Mouse (Mus musculus): Measurements from ENCODE around the gene Znrf3. TPM values are rescaled to one million over a fixed set of nuclear protein-coding genes. Genes with fewer than 3 reads are reported as not detected.

The Znrf3 gene
- polyA plus RNA-seq, 1 experiment, result 4.3 TPM

GRCm38 (mm10) chr11:5369176-5369575 lies 75.5 kb downstream of the Znrf3 start:
- WGBS, result 7% methylated on average over 10 of the region's 10 CpGs
- Histone ChIP-seq H3K4me1 (ENCODE audit: control insufficient read depth, insufficient read depth, insufficient read length) (no peaks in the 10 kb centered on the region; the same call in none of the 2 replicates), H3K27ac (ENCODE audit: insufficient read depth, low read length) (0 out of 2 replicates have a peak overlapping the region, but pooled peaks have one; percentile 59), H3K27me3 (ENCODE audit: control insufficient read depth, insufficient read depth, low read length) (no peaks in the 10 kb centered on the region), H3K4me3 (ENCODE audit: extremely low read depth, insufficient read depth, insufficient read length) (no peak overlapping the region), H3K36me3 (ENCODE audit: control insufficient read depth, insufficient read depth, low read length) (no peaks in the 10 kb centered on the region)
- peak; percentile 42 to 45 for DNase-seq (ENCODE audit: low read depth in 1 of 2, low spot score in 2 of 2)
- TF ChIP-seq POLR2A (IDR thresholded peaks at IDR 0.05; ENCODE audit: low read depth, low read length), result no peak
- TF ChIP-seq CTCF (IDR thresholded peaks at IDR 0.05; ENCODE audit: extremely low read depth, insufficient read depth, insufficient read length, insufficient replicate concordance), result no peak

DNA sequence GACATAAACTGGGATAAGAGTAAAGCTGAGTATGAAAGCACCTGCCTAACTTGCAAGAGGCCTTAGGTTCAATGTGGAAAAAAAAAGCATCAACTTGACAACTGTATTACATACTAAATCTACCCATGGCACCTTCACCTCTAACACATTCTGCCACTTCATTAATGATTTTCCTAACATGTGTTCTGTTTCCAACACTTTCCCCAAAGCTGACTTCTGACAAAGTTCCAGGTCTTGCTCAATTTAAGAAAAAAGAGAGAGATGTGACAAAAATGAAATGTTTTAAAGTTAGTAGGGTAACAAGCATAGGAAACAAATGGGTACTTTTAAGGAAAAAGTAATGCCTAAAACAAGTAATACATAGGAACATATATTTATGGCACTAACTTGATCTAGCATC lies 76.2 kb downstream of the Znrf3 start:
- no peak for DNase-seq (ENCODE audit: low read depth in 1 of 2, low spot score in 2 of 2)

DNA sequence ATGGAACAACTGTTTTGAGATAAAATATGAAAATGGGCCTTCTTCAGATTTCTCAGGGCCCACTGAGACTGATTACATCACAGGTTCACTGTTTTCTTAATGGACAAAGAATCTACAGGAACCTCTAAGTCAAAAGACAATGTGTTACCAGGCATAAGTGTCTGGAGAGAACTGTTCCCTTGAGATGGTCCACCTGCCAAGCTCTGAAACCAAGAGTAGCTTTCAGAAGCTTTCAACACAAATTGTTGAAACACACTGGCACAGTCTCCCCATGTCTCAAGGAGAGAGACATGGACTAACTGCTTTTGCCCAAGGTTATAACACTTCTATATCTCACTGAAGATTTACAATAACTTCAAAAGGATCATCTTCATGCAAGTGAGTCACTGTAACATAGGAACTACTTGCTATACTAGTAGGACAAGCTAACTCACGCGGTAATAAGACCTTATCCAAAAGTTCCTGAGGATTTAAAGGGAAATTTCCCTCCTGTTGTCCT lies 89.3 kb downstream of the Znrf3 start:
- DNase-seq (ENCODE audit: low read depth in 1 of 2, low spot score in 2 of 2), result no peak

More for the DNA sequence above, 76.2 kb downstream of the Znrf3 start:
- H3K27me3 ChIP-seq (ENCODE audit: control insufficient read depth, insufficient read depth, low read length), result no peaks in the 10 kb centered on the region
- no peak overlapping the region for H3K4me3 ChIP-seq (ENCODE audit: extremely low read depth, insufficient read depth, insufficient read length)
- no peaks in the 10 kb centered on the region for H3K36me3 ChIP-seq (ENCODE audit: control insufficient read depth, insufficient read depth, low read length)
- H3K27ac ChIP-seq (ENCODE audit: insufficient read depth, low read length), result no peak overlapping the region
- no peaks in the 10 kb centered on the region; the same call in none of the 2 replicates for H3K4me1 ChIP-seq (ENCODE audit: control insufficient read depth, insufficient read depth, insufficient read length)
- no peak for TF ChIP-seq POLR2A (IDR thresholded peaks at IDR 0.05; ENCODE audit: low read depth, low read length)
- no peak for TF ChIP-seq CTCF (IDR thresholded peaks at IDR 0.05; ENCODE audit: extremely low read depth, insufficient read depth, insufficient read length, insufficient replicate concordance)

DNA sequence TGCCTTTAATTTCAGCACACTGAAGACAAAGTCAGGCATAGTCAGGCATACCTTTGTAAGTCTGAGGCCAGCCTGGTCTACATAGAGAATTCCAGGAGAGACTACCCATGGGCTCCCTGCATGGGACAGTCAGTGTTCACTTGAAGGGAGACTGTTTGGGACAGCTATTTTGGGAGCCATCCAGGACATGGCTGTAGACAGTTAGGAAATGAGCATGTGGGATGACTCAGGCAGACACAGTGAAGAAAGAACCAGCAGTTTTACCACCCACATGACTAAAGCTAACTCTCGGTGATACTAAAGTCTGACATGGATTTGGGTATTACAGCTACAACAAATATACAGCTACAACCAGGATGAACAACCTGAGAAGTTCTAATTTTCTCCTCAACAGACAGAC lies 89.9 kb downstream of the Znrf3 start:
- H3K27me3 ChIP-seq (ENCODE audit: control insufficient read depth, insufficient read depth, low read length), result no peaks in the 10 kb centered on the region
- no peak for DNase-seq (ENCODE audit: low read depth in 1 of 2, low spot score in 2 of 2)
- H3K4me1 ChIP-seq (ENCODE audit: control insufficient read depth, insufficient read depth, insufficient read length), result peaks cover 9% of the 10 kb centered on the region; the same call in 1 of the 2 replicates
- 59% methylated on average over 1 of the region's 1 CpGs for WGBS
- H3K4me3 ChIP-seq (ENCODE audit: extremely low read depth, insufficient read depth, insufficient read length), result no peak overlapping the region
- H3K36me3 ChIP-seq (ENCODE audit: control insufficient read depth, insufficient read depth, low read length), result no peaks in the 10 kb centered on the region
- H3K27ac ChIP-seq (ENCODE audit: insufficient read depth, low read length), result no peak overlapping the region
- TF ChIP-seq POLR2A (IDR thresholded peaks at IDR 0.05; ENCODE audit: low read depth, low read length) (no peak), CTCF (IDR thresholded peaks at IDR 0.05; ENCODE audit: extremely low read depth, insufficient read depth, insufficient read length, insufficient replicate concordance) (no peak)

More for the DNA sequence above, 89.3 kb downstream of the Znrf3 start:
- Histone ChIP-seq H3K36me3 (ENCODE audit: control insufficient read depth, insufficient read depth, low read length) (no peaks in the 10 kb centered on the region), H3K4me3 (ENCODE audit: extremely low read depth, insufficient read depth, insufficient read length) (no peak overlapping the region), H3K4me1 (ENCODE audit: control insufficient read depth, insufficient read depth, insufficient read length) (peaks cover 9% of the 10 kb centered on the region; the same call in 1 of the 2 replicates), H3K27me3 (ENCODE audit: control insufficient read depth, insufficient read depth, low read length) (no peaks in the 10 kb centered on the region), H3K27ac (ENCODE audit: insufficient read depth, low read length) (no peak overlapping the region)
- TF ChIP-seq POLR2A (IDR thresholded peaks at IDR 0.05; ENCODE audit: low read depth, low read length) (no peak), CTCF (IDR thresholded peaks at IDR 0.05; ENCODE audit: extremely low read depth, insufficient read depth, insufficient read length, insufficient replicate concordance) (no peak)
- 91% methylated on average over 2 of the region's 2 CpGs for WGBS

DNA sequence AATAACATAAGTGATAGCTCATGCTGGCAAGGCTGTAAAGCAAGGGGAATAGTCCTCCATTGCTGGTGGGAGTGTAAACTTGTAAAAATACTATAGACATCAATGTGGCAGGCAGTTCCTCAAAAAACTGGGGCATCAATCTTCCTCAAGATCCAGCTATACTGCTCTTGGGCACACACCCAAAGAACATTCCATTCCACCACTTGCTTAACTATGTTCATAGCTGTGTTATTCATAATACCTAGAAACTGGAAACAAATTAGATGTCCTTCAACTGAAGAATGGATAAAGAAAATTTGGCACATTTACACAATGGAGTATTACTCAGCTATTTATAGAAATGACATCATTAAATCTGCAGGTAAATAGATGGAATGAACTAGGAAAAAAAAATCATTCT lies 91.6 kb downstream of the Znrf3 start:
- H3K4me3 ChIP-seq (ENCODE audit: extremely low read depth, insufficient read depth, insufficient read length), result no peak overlapping the region
- H3K27ac ChIP-seq (ENCODE audit: insufficient read depth, low read length), result no peak overlapping the region
- H3K4me1 ChIP-seq (ENCODE audit: control insufficient read depth, insufficient read depth, insufficient read length), result peaks cover 6% of the 10 kb centered on the region; the same call in 1 of the 2 replicates
- no peaks in the 10 kb centered on the region for H3K27me3 ChIP-seq (ENCODE audit: control insufficient read depth, insufficient read depth, low read length)
- no peak for DNase-seq (ENCODE audit: low read depth in 1 of 2, low spot score in 2 of 2)
- no peaks in the 10 kb centered on the region for H3K36me3 ChIP-seq (ENCODE audit: control insufficient read depth, insufficient read depth, low read length)
- TF ChIP-seq CTCF (IDR thresholded peaks at IDR 0.05; ENCODE audit: extremely low read depth, insufficient read depth, insufficient read length, insufficient replicate concordance) (no peak), POLR2A (IDR thresholded peaks at IDR 0.05; ENCODE audit: low read depth, low read length) (no peak)

DNA sequence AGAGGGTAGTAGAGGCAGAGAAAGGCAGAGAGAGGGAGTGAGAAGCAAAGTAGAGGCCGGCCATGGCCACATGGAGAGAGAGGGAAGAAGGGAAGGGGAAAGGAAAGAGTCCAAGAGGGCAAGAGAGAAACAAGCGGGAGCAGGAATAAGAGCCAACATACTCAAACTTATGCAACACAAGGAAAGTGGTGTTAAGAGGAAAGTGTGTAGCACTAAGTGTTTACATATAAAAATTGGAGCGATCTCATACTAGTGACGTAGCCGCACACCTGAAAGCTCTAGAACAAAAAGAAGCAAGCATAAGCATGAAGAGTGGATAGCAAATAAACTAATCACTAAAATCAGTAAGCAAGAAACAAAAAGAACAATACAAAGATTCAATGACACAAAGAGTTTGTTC lies 95.2 kb downstream of the Znrf3 start:
- TF ChIP-seq POLR2A (IDR thresholded peaks at IDR 0.05; ENCODE audit: low read depth, low read length) (no peak), CTCF (IDR thresholded peaks at IDR 0.05; ENCODE audit: extremely low read depth, insufficient read depth, insufficient read length, insufficient replicate concordance) (no peak)
- no peak overlapping the region for H3K27ac ChIP-seq (ENCODE audit: insufficient read depth, low read length)
- 93% methylated on average over 5 of the region's 5 CpGs for WGBS
- no peaks in the 10 kb centered on the region for H3K36me3 ChIP-seq (ENCODE audit: control insufficient read depth, insufficient read depth, low read length)
- H3K4me3 ChIP-seq (ENCODE audit: extremely low read depth, insufficient read depth, insufficient read length), result no peak overlapping the region
- DNase-seq (ENCODE audit: low read depth in 1 of 2, low spot score in 2 of 2), result no peak
- no peaks in the 10 kb centered on the region for H3K27me3 ChIP-seq (ENCODE audit: control insufficient read depth, insufficient read depth, low read length)
- H3K4me1 ChIP-seq (ENCODE audit: control insufficient read depth, insufficient read depth, insufficient read length), result 0 out of 2 replicates have a peak, but pooled peaks cover 3% of the 10 kb centered on the region

- Histone ChIP-seq H3K27ac (ENCODE audit: insufficient read depth, low read length) (no peak overlapping the region), H3K27me3 (ENCODE audit: control insufficient read depth, insufficient read depth, low read length) (no peaks in the 10 kb centered on the region), H3K4me3 (ENCODE audit: extremely low read depth, insufficient read depth, insufficient read length) (no peak overlapping the region), H3K4me1 (ENCODE audit: control insufficient read depth, insufficient read depth, insufficient read length) (no peaks in the 10 kb centered on the region), H3K36me3 (ENCODE audit: control insufficient read depth, insufficient read depth, low read length) (no peaks in the 10 kb centered on the region)
- WGBS, result 67% methylated on average over 4 of the region's 4 CpGs
- TF ChIP-seq POLR2A (IDR thresholded peaks at IDR 0.05; ENCODE audit: low read depth, low read length) (no peak), CTCF (IDR thresholded peaks at IDR 0.05; ENCODE audit: extremely low read depth, insufficient read depth, insufficient read length, insufficient replicate concordance) (no peak)
- DNase-seq (ENCODE audit: low read depth in 1 of 2, low spot score in 2 of 2), result no peak
Observed at GRCm38 (mm10) chr11:5346845-5347640, 97.6 kb downstream of the Znrf3 start.
